Mouse (Mus musculus) midbrain, embryonic 15.5 days (tissue): ENCODE measurements at regions not wholly inside any gene's neighbourhood (a gene's known extent, or its start where the extent isn't known, plus 50 kb on each side); places are given as distances from the start of the nearest gene placed in this dataset.

Source experiments
- ATAC-seq: fragments of 200-750 bp; cut with Nextera tagmentation; replicated peaks from 2 replicates; pipeline ENCODE4 v1.8.0; 2017; ENCODE audit warnings: moderate TSS enrichment
- H3K27ac ChIP-seq: fragments of 300-500 bp; sonication (generic); 2 replicates; pipeline ENCODE4 v1.5.1; 2015; ENCODE audit warnings: mild to moderate bottlenecking, inconsistent platforms
- H3K27me3 ChIP-seq: fragments of 300-500 bp; sonication (generic); replicated peaks from 2 replicates; pipeline ENCODE4 v1.6.1; 2015; ENCODE audit warnings: inconsistent platforms
- H3K36me3 ChIP-seq: fragments of 300-500 bp; sonication (generic); replicated peaks from 2 replicates; pipeline ENCODE4 v1.6.1; 2015; ENCODE audit warnings: inconsistent platforms
- H3K4me1 ChIP-seq: fragments of 300-500 bp; sonication (generic); 2 replicates; pipeline ENCODE4 v1.6.1; 2015; ENCODE audit warnings: inconsistent platforms
- H3K4me2 ChIP-seq: fragments of 300-500 bp; sonication (generic); 2 replicates; pipeline ENCODE4 v1.6.1; 2015; ENCODE audit warnings: inconsistent platforms, mild to moderate bottlenecking, moderate library complexity
- H3K4me3 ChIP-seq: fragments of 300-500 bp; sonication (generic); 2 replicates; pipeline ENCODE4 v1.5.1; 2015; ENCODE audit warnings: mild to moderate bottlenecking, inconsistent platforms
- H3K9ac ChIP-seq: fragments of 300-500 bp; sonication (generic); 2 replicates; pipeline ENCODE4 v1.6.1; 2015; ENCODE audit warnings: mild to moderate bottlenecking, inconsistent platforms
- H3K9me3 ChIP-seq: fragments of 300-500 bp; sonication (generic); 2 replicates; pipeline ENCODE4 v1.6.1; 2016; ENCODE audit warnings: inconsistent platforms
- WGBS: fragments of 180-500 bp; shearing (Covaris S2); methylation state at CpG from one replicate; pipeline ENCODE4 v1.1.7; 2015; ENCODE audit warnings: mixed read lengths; 5-methylcytosine and 5-hydroxymethylcytosine counted together

GRCm38 (mm10) chr17:4163502-4163901 lies 467.4 kb upstream of the Nox3 start:
- 83% methylated on average over 2 of the region's 2 CpGs for WGBS
- H3K36me3 ChIP-seq = no peaks in the 10 kb centered on the region
- no peak overlapping the region for H3K27ac ChIP-seq
- H3K27me3 ChIP-seq = no peaks in the 10 kb centered on the region
- no peaks in the 10 kb centered on the region for H3K4me1 ChIP-seq
- H3K4me2 ChIP-seq = no peak overlapping the region
- no peak for ATAC-seq
- H3K9me3 ChIP-seq = no peaks in the 10 kb centered on the region
- no peak overlapping the region for H3K4me3 ChIP-seq
- H3K9ac ChIP-seq = no peak overlapping the region

- no peak overlapping the region for H3K4me2 ChIP-seq
- 68% methylated on average over 4 of the region's 4 CpGs for WGBS
- H3K9me3 ChIP-seq = no peaks in the 10 kb centered on the region
- H3K4me1 ChIP-seq = no peaks in the 10 kb centered on the region; the same call in 1 of the 2 replicates
- H3K36me3 ChIP-seq = no peaks in the 10 kb centered on the region
- H3K27ac ChIP-seq = no peak overlapping the region
- H3K9ac ChIP-seq = no peak overlapping the region
- no peak for ATAC-seq
- no peak overlapping the region for H3K4me3 ChIP-seq
- H3K27me3 ChIP-seq = no peaks in the 10 kb centered on the region
Measured at GRCm38 (mm10) chr17:4173951-4174361, 477.9 kb upstream of the Nox3 start.

GRCm38 (mm10) chr17:4175006-4175405 lies 478.9 kb upstream of the Nox3 start:
- H3K9ac ChIP-seq = no peak overlapping the region
- H3K27me3 ChIP-seq = no peaks in the 10 kb centered on the region
- no peaks in the 10 kb centered on the region for H3K9me3 ChIP-seq
- no peaks in the 10 kb centered on the region; the same call in 1 of the 2 replicates for H3K4me1 ChIP-seq
- H3K27ac ChIP-seq = no peak overlapping the region
- no peak for ATAC-seq
- H3K36me3 ChIP-seq = no peaks in the 10 kb centered on the region
- H3K4me3 ChIP-seq = no peak overlapping the region
- 57% methylated on average over 9 of the region's 9 CpGs for WGBS
- H3K4me2 ChIP-seq = no peak overlapping the region

- H3K27ac ChIP-seq = no peak overlapping the region
- H3K27me3 ChIP-seq = no peaks in the 10 kb centered on the region
- H3K4me1 ChIP-seq = no peaks in the 10 kb centered on the region; the same call in 1 of the 2 replicates
- no peaks in the 10 kb centered on the region for H3K36me3 ChIP-seq
- ATAC-seq = no peak
- 89% methylated on average over 3 of the region's 3 CpGs for WGBS
- no peak overlapping the region for H3K4me3 ChIP-seq
- no peak overlapping the region for H3K9ac ChIP-seq
- no peaks in the 10 kb centered on the region for H3K9me3 ChIP-seq
- no peak overlapping the region for H3K4me2 ChIP-seq
Measured at GRCm38 (mm10) chr17:4176524-4176923, 480.5 kb upstream of the Nox3 start.

- Histone ChIP-seq H3K4me2 (no peak overlapping the region), H3K27me3 (no peaks in the 10 kb centered on the region), H3K4me1 (no peaks in the 10 kb centered on the region; the same call in 1 of the 2 replicates), H3K9ac (no peak overlapping the region), H3K9me3 (no peaks in the 10 kb centered on the region), H3K4me3 (no peak overlapping the region), H3K36me3 (no peaks in the 10 kb centered on the region), H3K27ac (no peak overlapping the region)
- no peak for ATAC-seq
- WGBS = 41% methylated on average over 9 of the region's 9 CpGs
Measured at GRCm38 (mm10) chr17:4177485-4178150, 481.6 kb upstream of the Nox3 start.

GRCm38 (mm10) chr17:4179271-4179670 lies 483.2 kb upstream of the Nox3 start:
- ATAC-seq = no peak
- Histone ChIP-seq H3K4me1 (no peaks in the 10 kb centered on the region; the same call in 1 of the 2 replicates), H3K36me3 (no peaks in the 10 kb centered on the region), H3K27me3 (no peaks in the 10 kb centered on the region), H3K27ac (no peak overlapping the region), H3K9me3 (no peaks in the 10 kb centered on the region), H3K9ac (no peak overlapping the region), H3K4me2 (no peak overlapping the region), H3K4me3 (no peak overlapping the region)
- WGBS = 31% methylated on average over 1 of the region's 1 CpGs

- 94% methylated on average over 1 of the region's 1 CpGs for WGBS
- Histone ChIP-seq H3K27ac (no peak overlapping the region), H3K9me3 (no peaks in the 10 kb centered on the region), H3K4me2 (no peak overlapping the region), H3K36me3 (no peaks in the 10 kb centered on the region), H3K4me1 (no peaks in the 10 kb centered on the region; the same call in 1 of the 2 replicates), H3K9ac (no peak overlapping the region), H3K4me3 (no peak overlapping the region), H3K27me3 (no peaks in the 10 kb centered on the region)
- no peak for ATAC-seq
Measured at GRCm38 (mm10) chr17:4182106-4182505, 486.0 kb upstream of the Nox3 start.

GRCm38 (mm10) chr17:4186802-4187201 lies 490.7 kb upstream of the Nox3 start:
- no peaks in the 10 kb centered on the region for H3K4me1 ChIP-seq
- no peak overlapping the region for H3K4me3 ChIP-seq
- no peaks in the 10 kb centered on the region for H3K36me3 ChIP-seq
- no peak for ATAC-seq
- no peak overlapping the region for H3K4me2 ChIP-seq
- H3K9ac ChIP-seq = no peak overlapping the region
- 72% methylated on average over 9 of the region's 9 CpGs for WGBS
- H3K27ac ChIP-seq = no peak overlapping the region
- no peaks in the 10 kb centered on the region for H3K9me3 ChIP-seq
- H3K27me3 ChIP-seq = no peaks in the 10 kb centered on the region

- WGBS = 87% methylated on average over 4 of the region's 4 CpGs
- Histone ChIP-seq H3K9me3 (no peaks in the 10 kb centered on the region), H3K9ac (no peak overlapping the region), H3K4me3 (no peak overlapping the region), H3K36me3 (no peaks in the 10 kb centered on the region), H3K27me3 (no peaks in the 10 kb centered on the region), H3K4me2 (no peak overlapping the region), H3K27ac (no peak overlapping the region), H3K4me1 (no peaks in the 10 kb centered on the region)
- ATAC-seq = no peak
Measured at GRCm38 (mm10) chr17:4187606-4188005, 491.5 kb upstream of the Nox3 start.

GRCm38 (mm10) chr17:4196793-4197448 lies 500.9 kb upstream of the Nox3 start:
- Histone ChIP-seq H3K9me3 (no peaks in the 10 kb centered on the region), H3K4me1 (no peaks in the 10 kb centered on the region), H3K4me3 (no peak overlapping the region), H3K36me3 (no peaks in the 10 kb centered on the region), H3K4me2 (no peak overlapping the region), H3K27me3 (no peaks in the 10 kb centered on the region), H3K27ac (no peak overlapping the region), H3K9ac (no peak overlapping the region)
- ATAC-seq = no peak
- WGBS = 62% methylated on average over 8 of the region's 8 CpGs

- ATAC-seq = no peak
- no peaks in the 10 kb centered on the region for H3K36me3 ChIP-seq
- no peaks in the 10 kb centered on the region for H3K9me3 ChIP-seq
- H3K4me3 ChIP-seq = no peak overlapping the region
- no peaks in the 10 kb centered on the region for H3K4me1 ChIP-seq
- H3K9ac ChIP-seq = no peak overlapping the region
- no peak overlapping the region for H3K27ac ChIP-seq
- H3K4me2 ChIP-seq = no peak overlapping the region
- H3K27me3 ChIP-seq = no peaks in the 10 kb centered on the region
- WGBS = 86% methylated on average over 3 of the region's 3 CpGs
Measured at GRCm38 (mm10) chr17:4198001-4198400, 501.9 kb upstream of the Nox3 start.

GRCm38 (mm10) chr17:4199698-4200153 lies 503.7 kb upstream of the Nox3 start:
- no peak for ATAC-seq
- no peaks in the 10 kb centered on the region for H3K9me3 ChIP-seq
- H3K36me3 ChIP-seq = no peaks in the 10 kb centered on the region
- H3K4me3 ChIP-seq = no peak overlapping the region
- no peaks in the 10 kb centered on the region for H3K27me3 ChIP-seq
- H3K27ac ChIP-seq = no peak overlapping the region
- no peaks in the 10 kb centered on the region for H3K4me1 ChIP-seq
- 93% methylated on average over 2 of the region's 2 CpGs for WGBS
- no peak overlapping the region for H3K9ac ChIP-seq
- no peak overlapping the region for H3K4me2 ChIP-seq

GRCm38 (mm10) chr17:4201300-4201699 lies 505.2 kb upstream of the Nox3 start:
- 88% methylated on average over 4 of the region's 4 CpGs for WGBS
- Histone ChIP-seq H3K27me3 (no peaks in the 10 kb centered on the region), H3K9ac (no peak overlapping the region), H3K4me1 (no peaks in the 10 kb centered on the region), H3K36me3 (no peaks in the 10 kb centered on the region), H3K27ac (no peak overlapping the region), H3K4me3 (no peak overlapping the region), H3K4me2 (no peak overlapping the region), H3K9me3 (no peaks in the 10 kb centered on the region)
- ATAC-seq = no peak
